Mouse (Mus musculus) embryonic facial prominence, embryonic 12.5 days (tissue): Measurements from ENCODE around the gene Arsj. TPM values are rescaled to one million over a fixed set of nuclear protein-coding genes. Genes with fewer than 3 reads are reported as not detected.
A peak's percentile ranks its signal among the peaks of the same experiment; 100 is the strongest.

Experiments used
- ATAC-seq: fragments of 200-750 bp; cut with Nextera tagmentation; 2 replicates; pipeline ENCODE4 v1.8.0; 2017; ENCODE audit not compliant: insufficient number of reproducible peaks, insufficient read depth, low FRiP score, low TSS enrichment
- H3K27ac ChIP-seq: fragments of 300-500 bp; sonication (generic); 2 replicates; pipeline ENCODE4 v1.5.1; 2016; ENCODE audit warnings: mild to moderate bottlenecking
- H3K27me3 ChIP-seq: fragments of 300-500 bp; sonication (generic); 2 replicates; pipeline ENCODE4 v1.6.1; 2016; ENCODE audit warnings: mild to moderate bottlenecking, moderate library complexity
- H3K36me3 ChIP-seq: fragments of 300-500 bp; sonication (generic); 2 replicates; pipeline ENCODE4 v1.6.1; 2016; ENCODE audit warnings: mild to moderate bottlenecking
- H3K4me1 ChIP-seq: fragments of 300-500 bp; sonication (generic); 2 replicates; pipeline ENCODE4 v1.6.1; 2016
- H3K4me2 ChIP-seq: fragments of 300-500 bp; sonication (generic); replicated peaks from 2 replicates; pipeline ENCODE4 v1.6.1; 2016; ENCODE audit warnings: mild to moderate bottlenecking, moderate library complexity
- H3K4me3 ChIP-seq: fragments of 300-500 bp; sonication (generic); 2 replicates; pipeline ENCODE4 v1.5.1; 2016; ENCODE audit warnings: mild to moderate bottlenecking
- H3K9ac ChIP-seq: fragments of 300-500 bp; sonication (generic); 2 replicates; pipeline ENCODE4 v1.6.1; 2016; ENCODE audit warnings: mild to moderate bottlenecking, moderate library complexity
- H3K9me3 ChIP-seq: fragments of 300-500 bp; sonication (generic); 2 replicates; pipeline ENCODE4 v1.6.1; 2016; ENCODE audit warnings: mild to moderate bottlenecking, moderate library complexity
- WGBS: fragments of 180-500 bp; shearing (Covaris S2); methylation state at CpG from one replicate; pipeline ENCODE4 v1.1.7; 2016; 5-methylcytosine and 5-hydroxymethylcytosine counted together
- polyA plus RNA-seq: library from polyadenylated mRNA; unstranded; fragments of >200 nt; fragmentation: Nextera tagmentation; extraction: Ambion mirVana; gene quantifications from 2 replicates; pipeline ENCODE4 v1.2.1, GENCODE M21; 2016

Arsj gene
- 1.1 TPM in 2 replicates for polyA plus RNA-seq

DNA sequence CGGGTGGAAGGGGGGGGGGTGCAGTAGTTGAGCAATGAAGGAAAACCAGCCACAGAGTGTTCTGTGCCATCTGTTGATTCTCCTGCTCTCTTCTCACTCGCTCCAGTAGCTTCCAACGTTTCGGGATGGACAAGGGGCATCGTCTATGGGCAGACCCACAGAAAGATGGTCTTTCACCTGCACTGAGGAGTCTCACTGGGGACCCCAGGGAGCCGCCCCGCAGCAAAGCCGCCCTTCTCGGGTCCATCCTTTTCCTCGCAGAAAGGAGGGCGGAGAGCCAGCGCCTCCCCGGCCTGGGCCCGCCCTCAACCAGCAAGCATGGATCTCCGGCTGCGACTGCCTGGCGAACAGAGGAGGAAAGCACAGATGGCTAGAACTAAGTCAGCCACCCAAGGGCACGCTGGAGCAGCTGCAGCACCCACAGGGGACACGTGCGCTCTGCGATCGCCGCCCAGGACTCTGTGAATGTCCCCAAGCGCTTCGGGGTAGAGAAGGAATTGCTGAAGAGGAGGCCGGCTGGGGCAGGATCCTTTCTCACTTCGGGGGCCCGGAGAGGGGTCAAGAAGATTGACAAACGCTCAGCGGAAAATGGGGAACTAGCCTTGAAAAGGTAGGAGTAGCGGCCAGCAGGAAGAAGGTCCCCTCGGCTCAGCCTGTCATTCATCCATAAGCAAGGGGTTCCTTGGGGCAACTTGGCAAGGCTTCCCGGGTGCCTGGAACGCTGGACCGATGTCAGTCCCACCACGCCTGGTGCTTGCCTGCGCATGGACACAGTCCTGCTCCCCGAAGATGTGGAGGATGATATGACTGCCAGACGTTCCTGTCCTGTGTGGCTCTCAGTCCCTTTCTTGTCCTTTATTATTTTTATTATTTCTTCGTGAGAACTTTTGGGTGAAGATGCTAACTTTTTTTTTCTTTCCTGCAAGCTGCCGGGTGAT is at the start of gene Arsj:
Arsj (plus strand) TSS at position 117 of the 938 bp plus-strand sequence.
- Histone ChIP-seq H3K4me3 (peak within 1 kb of the TSS; percentile 42), H3K4me2 (peak within 1 kb of the TSS; percentile 69), H3K36me3 (no peaks in the 10 kb centered on the region), H3K9me3 (no peaks in the 10 kb centered on the region), H3K27me3 (no peaks in the 10 kb centered on the region), H3K9ac (peak within 1 kb of the TSS; percentile 54), H3K27ac (no peak within 1 kb of the TSS), H3K4me1 (no peaks in the 10 kb centered on the region; the same call in 1 of the 2 replicates)
- ATAC-seq, result peak; percentile 79; the same call in 1 of the 2 replicates
- WGBS, result 14% methylated on average over 41 of the region's 41 CpGs

DNA sequence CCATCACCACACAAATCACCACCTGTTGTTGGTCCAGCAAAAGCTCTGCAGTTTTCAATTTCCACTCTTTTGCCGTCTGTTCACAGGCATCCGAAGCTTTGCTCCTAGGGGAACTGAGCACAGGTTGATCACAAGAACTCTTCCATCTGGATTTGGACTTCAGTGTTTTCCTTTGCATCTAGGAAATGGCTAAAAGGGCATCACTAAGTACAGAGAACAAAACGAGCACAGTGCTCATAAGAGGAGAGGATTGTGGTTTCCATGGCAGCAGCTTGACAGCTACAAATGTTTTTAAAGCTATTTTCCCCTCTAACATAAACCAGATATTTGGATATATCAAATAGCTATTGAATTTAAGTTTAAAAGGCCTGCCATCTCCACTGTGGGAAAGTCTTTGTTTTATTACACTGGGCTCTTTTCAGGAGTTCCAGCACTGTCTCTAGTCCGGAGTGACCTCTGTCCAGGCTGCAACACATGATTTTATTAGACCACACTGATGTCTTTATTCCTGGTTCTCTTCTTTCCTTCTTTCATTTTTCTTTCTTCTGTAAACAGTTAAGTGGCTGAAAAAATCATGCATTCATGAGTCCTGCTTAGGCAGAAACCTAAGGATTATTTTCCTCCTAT is 38.5 kb upstream of the Arsj start:
- Histone ChIP-seq H3K4me1 (no peaks in the 10 kb centered on the region), H3K4me2 (no peak overlapping the region), H3K4me3 (no peak overlapping the region), H3K36me3 (no peaks in the 10 kb centered on the region), H3K27ac (no peak overlapping the region), H3K27me3 (no peaks in the 10 kb centered on the region), H3K9me3 (no peaks in the 10 kb centered on the region), H3K9ac (no peak overlapping the region)
- no peak for ATAC-seq
- WGBS, result 22% methylated on average over 4 of the region's 4 CpGs

DNA sequence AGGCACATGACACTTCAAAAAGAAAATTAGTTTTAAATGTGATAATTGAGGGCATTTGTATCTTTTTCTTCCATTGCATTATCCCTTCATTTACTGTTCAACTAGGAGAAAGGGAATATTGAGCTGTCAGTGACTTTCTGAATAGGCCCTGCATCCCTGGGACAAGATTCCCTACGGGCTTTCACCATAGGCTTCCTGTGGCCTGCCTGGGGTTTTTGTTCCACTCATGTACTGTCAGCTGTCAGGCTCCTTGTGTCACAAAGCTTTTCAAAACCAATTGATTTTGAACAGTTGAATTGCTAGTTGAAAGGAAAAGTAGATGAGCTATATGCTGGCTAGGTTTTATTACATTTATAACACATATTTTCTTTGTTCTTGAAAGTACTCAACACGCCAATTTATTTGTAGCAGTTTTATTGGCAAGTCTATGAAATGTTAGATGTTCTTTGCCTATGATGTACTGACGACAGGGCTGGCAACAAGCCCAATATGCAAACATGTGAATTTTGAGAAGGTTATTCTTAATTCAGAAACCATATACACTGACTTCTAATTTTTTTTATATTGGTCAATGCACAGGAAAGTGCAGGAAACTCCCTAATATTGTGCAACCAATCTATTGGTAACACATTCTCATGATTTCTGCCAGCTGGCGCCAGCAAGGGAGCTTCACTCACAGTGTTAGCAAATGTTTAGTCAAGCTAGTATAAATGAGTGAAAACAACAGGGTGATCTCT is 37.4 kb upstream of the Arsj start:
- no peak for ATAC-seq
- 57% methylated on average over 4 of the region's 4 CpGs for WGBS
- H3K36me3 ChIP-seq, result no peaks in the 10 kb centered on the region

DNA sequence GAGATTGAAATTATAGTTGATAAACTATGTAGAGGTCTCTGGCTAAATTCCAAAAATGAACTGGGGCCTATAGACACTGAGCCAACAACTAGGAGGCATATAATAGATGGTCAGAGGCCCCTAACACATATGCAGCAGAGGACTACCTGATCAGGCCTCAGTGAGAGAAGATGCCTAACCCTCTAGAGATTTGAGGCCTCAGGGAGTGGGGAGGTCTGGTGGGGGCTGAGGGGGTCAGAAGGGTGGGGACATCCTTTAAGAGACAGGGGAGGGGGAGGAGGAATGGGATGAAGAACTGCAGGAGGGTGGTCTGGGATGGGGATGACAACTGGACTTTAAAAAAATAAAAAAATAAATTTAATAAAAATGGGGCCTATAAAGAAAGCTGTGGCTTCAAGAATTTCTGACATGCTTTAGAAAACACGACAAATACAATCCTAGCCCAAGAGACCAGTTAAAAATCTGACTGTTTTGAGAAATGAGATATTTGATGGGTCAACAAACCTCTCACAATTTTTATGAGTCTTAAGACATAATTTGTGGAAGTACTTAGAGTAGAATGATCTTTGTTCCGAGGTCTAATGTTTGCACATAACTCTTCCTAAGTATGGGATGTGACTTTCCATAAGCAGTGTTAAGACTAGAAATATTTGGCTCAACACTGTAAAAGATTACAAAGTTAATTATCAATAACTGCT is 36.7 kb upstream of the Arsj start:
- Histone ChIP-seq H3K9ac (no peak overlapping the region), H3K4me2 (no peak overlapping the region), H3K27ac (no peak overlapping the region), H3K4me3 (no peak overlapping the region), H3K27me3 (no peaks in the 10 kb centered on the region), H3K4me1 (no peaks in the 10 kb centered on the region), H3K36me3 (no peaks in the 10 kb centered on the region), H3K9me3 (no peaks in the 10 kb centered on the region)
- 73% methylated on average over 2 of the region's 2 CpGs for WGBS
- no peak for ATAC-seq

More for the DNA sequence above, 37.4 kb upstream of the Arsj start:
- H3K9ac ChIP-seq, result no peak overlapping the region
- no peak overlapping the region for H3K27ac ChIP-seq
- H3K9me3 ChIP-seq, result no peaks in the 10 kb centered on the region
- no peak overlapping the region for H3K4me2 ChIP-seq
- no peak overlapping the region for H3K4me3 ChIP-seq
- no peaks in the 10 kb centered on the region for H3K4me1 ChIP-seq
- no peaks in the 10 kb centered on the region for H3K27me3 ChIP-seq

DNA sequence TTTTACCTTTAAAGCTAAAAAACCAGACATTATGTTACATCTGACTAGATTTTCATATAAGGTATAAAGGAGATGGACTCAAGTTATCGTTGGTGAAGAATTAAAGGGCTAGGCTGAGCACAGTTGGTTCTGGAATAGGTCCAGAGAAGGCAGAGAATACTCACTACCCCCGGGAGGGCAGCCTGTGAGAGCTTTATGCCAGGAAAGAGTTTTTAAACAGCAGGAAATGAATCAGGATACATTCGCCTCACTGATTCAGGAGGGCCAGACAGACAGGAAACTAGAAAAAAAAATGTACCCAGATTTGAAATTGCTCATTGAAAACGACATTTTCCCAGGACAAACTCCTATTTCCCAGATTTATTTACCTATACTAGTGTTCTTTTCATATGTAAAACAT is 28.2 kb upstream of the Arsj start:
- Histone ChIP-seq H3K36me3 (no peaks in the 10 kb centered on the region), H3K4me2 (no peak overlapping the region), H3K27ac (no peak overlapping the region), H3K9me3 (no peaks in the 10 kb centered on the region), H3K4me3 (no peak overlapping the region), H3K27me3 (no peaks in the 10 kb centered on the region), H3K9ac (no peak overlapping the region), H3K4me1 (no peaks in the 10 kb centered on the region)
- ATAC-seq, result no peak
- 60% methylated on average over 4 of the region's 4 CpGs for WGBS

DNA sequence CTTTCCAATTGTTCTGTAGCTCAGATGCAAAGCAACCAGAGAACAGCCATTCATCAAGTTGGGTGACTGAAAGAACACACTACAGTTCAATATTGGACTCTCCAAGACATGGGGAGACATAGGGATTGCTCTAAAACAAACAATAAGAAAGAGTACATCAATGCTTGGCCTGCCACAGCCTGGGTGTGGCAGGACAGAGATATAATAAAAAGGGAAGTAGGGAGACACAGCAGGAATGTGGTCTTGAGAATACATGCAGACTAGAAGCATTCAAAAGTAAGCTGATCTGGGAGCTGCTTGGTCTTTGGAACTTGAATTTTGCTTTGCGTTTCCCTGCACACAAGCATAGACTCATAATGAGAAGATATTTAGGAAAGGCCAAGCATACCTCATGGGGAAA is 18.7 kb upstream of the Arsj start:
- no peaks in the 10 kb centered on the region for H3K9me3 ChIP-seq
- H3K4me3 ChIP-seq, result no peak overlapping the region
- 94% methylated on average over 1 of the region's 1 CpGs for WGBS
- H3K36me3 ChIP-seq, result no peaks in the 10 kb centered on the region
- no peak for ATAC-seq
- no peaks in the 10 kb centered on the region for H3K4me1 ChIP-seq
- H3K27me3 ChIP-seq, result no peaks in the 10 kb centered on the region
- H3K4me2 ChIP-seq, result no peak overlapping the region
- no peak overlapping the region for H3K9ac ChIP-seq
- H3K27ac ChIP-seq, result no peak overlapping the region

DNA sequence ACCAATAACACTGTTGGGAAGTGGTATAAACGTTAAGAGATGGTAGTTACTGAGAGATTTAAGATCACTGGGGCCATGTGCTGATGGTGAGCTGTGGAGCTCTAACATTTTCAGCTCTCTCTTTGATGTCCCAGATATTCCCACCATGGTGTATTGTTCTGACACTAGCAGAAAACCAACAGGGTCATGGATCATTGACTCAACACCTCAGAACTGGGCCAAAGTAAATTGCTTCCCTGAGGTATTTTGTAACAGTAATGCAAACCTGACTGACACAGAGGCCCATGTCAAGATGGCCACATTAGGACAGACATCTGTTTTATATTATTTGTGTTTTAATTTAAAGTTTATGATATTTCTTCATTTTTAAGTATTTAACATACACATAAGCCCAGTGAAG is 3.7 kb upstream of the Arsj start:
- Histone ChIP-seq H3K27me3 (no peaks in the 10 kb centered on the region), H3K9ac (no peak overlapping the region), H3K36me3 (no peaks in the 10 kb centered on the region), H3K9me3 (no peaks in the 10 kb centered on the region), H3K4me3 (no peak overlapping the region), H3K4me2 (no peak overlapping the region), H3K27ac (no peak overlapping the region), H3K4me1 (no peaks in the 10 kb centered on the region)
- no peak for ATAC-seq
- WGBS, result 43% methylated on average over 1 of the region's 1 CpGs

DNA sequence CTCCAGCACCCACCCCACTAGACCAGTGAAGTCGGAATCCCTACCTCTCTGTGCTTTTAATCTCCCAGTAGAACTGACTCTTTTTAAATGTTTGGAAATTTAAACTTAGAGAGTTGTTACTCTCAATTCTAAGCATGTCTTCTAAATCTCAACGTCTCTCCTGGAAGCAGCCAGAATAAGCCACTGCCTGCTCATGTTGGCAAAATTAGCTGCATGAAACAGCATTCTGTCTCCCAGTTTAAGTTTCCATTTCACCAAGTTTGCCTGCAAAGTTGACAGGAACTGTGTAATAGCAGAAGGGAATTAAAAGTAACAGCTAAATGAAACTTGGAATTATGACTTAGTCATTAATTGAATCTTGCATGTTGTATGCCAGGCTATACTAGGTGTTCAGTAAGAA is 1.1 kb upstream of the Arsj start:
- Histone ChIP-seq H3K27ac (no peak overlapping the region), H3K36me3 (no peaks in the 10 kb centered on the region), H3K9me3 (no peaks in the 10 kb centered on the region), H3K4me2 (no peak overlapping the region), H3K9ac (no peak overlapping the region), H3K4me1 (no peaks in the 10 kb centered on the region; the same call in 1 of the 2 replicates), H3K27me3 (no peaks in the 10 kb centered on the region), H3K4me3 (no peak overlapping the region)
- ATAC-seq, result no peak
- WGBS, result 85% methylated on average over 2 of the region's 2 CpGs

DNA sequence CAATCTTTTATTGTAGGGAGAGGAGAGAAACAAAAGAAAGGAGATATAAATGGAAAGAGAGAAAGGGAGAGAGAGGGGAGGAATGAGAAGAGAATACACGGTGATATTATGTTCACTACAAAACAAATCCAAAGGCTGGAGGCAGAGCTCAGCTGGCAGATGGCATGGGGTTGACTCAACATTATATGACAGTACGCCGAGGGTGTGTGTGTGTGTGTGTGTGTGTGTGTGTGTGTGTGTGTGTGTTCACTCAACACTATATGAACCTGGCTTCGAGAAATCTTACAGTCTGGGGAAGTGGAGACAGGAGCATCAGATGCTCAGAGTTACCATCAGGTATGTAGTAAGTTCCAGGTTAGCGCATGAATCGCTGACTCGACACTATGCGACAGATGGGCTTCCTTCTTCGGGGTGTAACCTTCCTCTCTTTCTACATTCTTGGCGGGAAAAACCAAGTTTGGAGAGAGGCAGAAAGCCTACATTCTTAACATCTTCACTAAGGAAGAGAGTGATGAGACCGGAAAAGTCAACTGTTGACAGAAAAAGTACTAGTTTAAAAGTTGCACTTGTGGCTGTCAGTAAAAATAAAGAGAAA is 456 bp upstream of the Arsj start:
- WGBS, result 87% methylated on average over 11 of the region's 11 CpGs
- Histone ChIP-seq H3K9ac (no peak overlapping the region), H3K27me3 (no peaks in the 10 kb centered on the region), H3K27ac (no peak overlapping the region), H3K9me3 (no peaks in the 10 kb centered on the region), H3K4me3 (peak overlapping the region; percentile 42), H3K4me2 (peak overlapping the region; percentile 69), H3K4me1 (no peaks in the 10 kb centered on the region; the same call in 1 of the 2 replicates), H3K36me3 (no peaks in the 10 kb centered on the region)
- no peak for ATAC-seq

DNA sequence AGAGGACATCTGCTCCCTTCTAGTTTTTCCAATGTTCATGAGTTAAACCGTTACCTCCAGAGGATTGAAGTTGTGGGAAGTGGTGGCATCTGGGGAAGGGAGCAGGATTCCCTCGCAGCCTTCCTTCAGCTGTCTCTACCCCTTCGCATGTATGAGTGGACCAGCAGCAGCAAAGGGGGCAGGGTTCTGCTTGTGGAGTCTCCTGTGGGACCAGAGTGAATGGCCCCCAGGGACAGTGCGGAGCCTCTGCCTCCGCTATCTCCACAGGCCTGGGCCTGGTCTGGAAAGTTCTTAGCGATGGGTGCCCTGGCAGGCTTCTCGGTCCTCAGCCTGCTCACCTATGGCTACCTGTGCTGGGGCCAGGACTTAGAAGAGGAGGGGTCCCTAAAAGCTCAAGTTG is 1.1 kb downstream of the Arsj start:
- Histone ChIP-seq H3K27me3 (no peaks in the 10 kb centered on the region), H3K4me3 (no peak overlapping the region), H3K9me3 (no peaks in the 10 kb centered on the region), H3K4me1 (no peaks in the 10 kb centered on the region; the same call in 1 of the 2 replicates), H3K36me3 (no peaks in the 10 kb centered on the region), H3K9ac (no peak overlapping the region), H3K4me2 (peak overlapping the region; percentile 69; the same call in 1 of the 2 replicates), H3K27ac (no peak overlapping the region)
- no peak for ATAC-seq
- 84% methylated on average over 7 of the region's 7 CpGs for WGBS

DNA sequence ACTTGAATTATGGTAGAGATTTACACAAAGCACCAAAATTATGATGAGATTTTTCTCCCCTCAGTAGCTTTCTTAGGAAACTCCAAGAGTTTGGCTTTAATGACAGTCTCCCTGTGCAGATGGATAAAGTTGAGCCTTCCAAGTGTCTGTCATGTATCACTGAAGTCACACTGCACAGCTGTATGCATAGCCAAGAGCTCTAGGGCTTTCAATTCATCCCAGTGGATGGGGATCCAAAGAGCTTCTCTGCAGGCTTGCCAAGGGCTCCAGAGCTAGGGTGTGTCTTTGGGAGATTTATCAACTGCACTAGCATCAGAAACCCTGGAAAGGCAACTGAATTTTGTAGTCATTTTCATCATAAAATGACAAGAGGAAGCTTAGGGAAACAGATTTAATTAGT is 7.1 kb downstream of the Arsj start:
- Histone ChIP-seq H3K4me3 (no peak overlapping the region), H3K9ac (no peak overlapping the region), H3K9me3 (no peaks in the 10 kb centered on the region), H3K4me1 (no peaks in the 10 kb centered on the region; the same call in 1 of the 2 replicates), H3K27ac (no peak overlapping the region), H3K27me3 (no peaks in the 10 kb centered on the region), H3K4me2 (no peak overlapping the region), H3K36me3 (no peaks in the 10 kb centered on the region)
- ATAC-seq, result no peak
